Mouse (Mus musculus) yolk sac, embryonic 10.5 days (tissue): ENCODE data around the gene Casp14.

Experiments used
- DNase-seq: peaks from one replicate; pipeline ENCODE4 v3.0.0-alpha.2; 2017; ENCODE audit warnings: low spot score

Casp14 gene

GRCm38 (mm10) chr10:78718056-78718455 lies at the start of gene Casp14:
TSS of gene Casp14 (minus strand) at chr10:78718294.
- no peak for DNase-seq

- no peak for DNase-seq
Measured at GRCm38 (mm10) chr10:78765570-78765969, 47.5 kb upstream of the Casp14 start.

GRCm38 (mm10) chr10:78756021-78756420 lies 37.9 kb upstream of the Casp14 start:
- peak; percentile 25 for DNase-seq

GRCm38 (mm10) chr10:78752452-78753191 lies 34.5 kb upstream of the Casp14 start, which contains the start of gene Ccdc105:
TSS of gene Ccdc105 (minus strand) at chr10:78753065.
- peak; percentile 70 for DNase-seq

GRCm38 (mm10) chr10:78748946-78749345 lies 30.9 kb upstream of the Casp14 start:
- no peak for DNase-seq

- no peak for DNase-seq
Measured at GRCm38 (mm10) chr10:78748161-78748560, 30.1 kb upstream of the Casp14 start.

GRCm38 (mm10) chr10:78747035-78747721 lies 29.1 kb upstream of the Casp14 start:
- peak; percentile 44 for DNase-seq

- no peak for DNase-seq
Measured at GRCm38 (mm10) chr10:78745453-78746232, 27.5 kb upstream of the Casp14 start.

- DNase-seq, result no peak
Measured at GRCm38 (mm10) chr10:78743721-78744120, 25.6 kb upstream of the Casp14 start.

- DNase-seq, result no peak
Measured at GRCm38 (mm10) chr10:78739821-78740220, 21.7 kb upstream of the Casp14 start.

- no peak for DNase-seq
Measured at GRCm38 (mm10) chr10:78727876-78728275, 9.8 kb upstream of the Casp14 start.

GRCm38 (mm10) chr10:78727035-78727434 lies 8.9 kb upstream of the Casp14 start:
- no peak for DNase-seq

GRCm38 (mm10) chr10:78723416-78723815 lies 5.3 kb upstream of the Casp14 start:
- no peak for DNase-seq

- no peak for DNase-seq
Measured at GRCm38 (mm10) chr10:78722654-78723053, 4.6 kb upstream of the Casp14 start.

- no peak for DNase-seq
Measured at GRCm38 (mm10) chr10:78722036-78722435, 3.9 kb upstream of the Casp14 start.

- DNase-seq, result no peak
Measured at GRCm38 (mm10) chr10:78716231-78716630, 1.9 kb downstream of the Casp14 start.

GRCm38 (mm10) chr10:78715156-78715555 lies 2.9 kb downstream of the Casp14 start:
- DNase-seq, result no peak

GRCm38 (mm10) chr10:78714129-78714528 lies 4.0 kb downstream of the Casp14 start:
- no peak for DNase-seq

- DNase-seq, result no peak
Measured at GRCm38 (mm10) chr10:78710706-78711105, 7.4 kb downstream of the Casp14 start.

- no peak for DNase-seq
Measured at GRCm38 (mm10) chr10:78700881-78701280, 17.2 kb downstream of the Casp14 start.

GRCm38 (mm10) chr10:78689973-78690372 lies 28.1 kb downstream of the Casp14 start:
- no peak for DNase-seq

GRCm38 (mm10) chr10:78686995-78687577 lies 31.0 kb downstream of the Casp14 start:
- no peak for DNase-seq
